Mouse (Mus musculus): Measurements from ENCODE around the gene St3gal6. TPM values are rescaled to one million over a fixed set of nuclear protein-coding genes. Genes with fewer than 3 reads are reported as not detected.

Gene St3gal6
- polyA plus RNA-seq, 1 experiment, result not detected

DNA sequence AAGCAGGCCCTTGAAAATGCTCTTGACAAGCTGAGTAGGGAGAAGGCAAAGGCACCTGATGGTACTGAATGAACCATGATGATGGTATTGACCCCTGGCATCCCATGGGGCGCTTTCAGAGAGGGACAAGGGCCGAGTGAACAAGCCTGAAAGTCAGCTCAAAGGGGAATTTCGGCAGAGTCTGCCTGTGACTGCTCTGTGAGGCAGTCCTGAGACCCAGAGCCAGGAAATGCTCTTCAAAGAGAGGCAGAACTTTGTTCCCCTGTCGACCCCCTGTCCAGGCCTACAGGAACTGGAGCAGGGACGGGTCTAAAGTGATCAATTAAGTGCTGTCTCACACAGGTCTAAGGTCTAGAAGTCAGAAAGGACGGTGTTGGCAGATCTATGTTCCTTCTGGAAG, 10.3 kb downstream of the St3gal6 start:
- no peak overlapping the region for H3K4me3 ChIP-seq (ENCODE audit: insufficient read depth, low read depth, low read length)
- 0 out of 2 replicates have a peak overlapping the region, but pooled peaks have one; percentile 42 for H3K27ac ChIP-seq (ENCODE audit: insufficient read depth, low read depth, low read length)
- TF ChIP-seq CTCF (IDR thresholded peaks at IDR 0.05; ENCODE audit: insufficient read depth, low read depth, low read length), result no peak
- H3K4me1 ChIP-seq (ENCODE audit: control insufficient read depth, insufficient read depth, low read length), result peaks cover 7% of the 10 kb centered on the region
- WGBS, result 63% methylated on average over 6 of the region's 6 CpGs

DNA sequence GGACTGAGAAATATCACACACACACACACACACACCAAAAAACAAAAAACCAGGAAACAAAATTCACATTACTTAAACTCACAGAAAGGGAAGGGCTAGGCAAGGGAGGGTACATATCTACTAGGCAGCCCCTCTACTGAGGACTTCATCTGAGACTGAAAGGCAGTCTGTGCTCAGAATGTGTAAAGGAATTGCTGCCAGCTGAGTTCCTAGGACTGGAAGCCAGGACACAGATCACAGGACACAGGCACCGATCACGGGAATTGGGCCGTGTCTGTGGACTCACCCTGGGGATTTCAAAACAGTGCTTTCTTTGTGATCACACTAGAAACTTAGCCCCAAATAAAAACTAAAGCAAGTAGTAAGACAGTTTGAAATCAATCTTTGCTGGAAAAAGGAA, 11.2 kb downstream of the St3gal6 start:
- TF ChIP-seq CTCF (IDR thresholded peaks at IDR 0.05; ENCODE audit: insufficient read depth, low read depth, low read length) (no peak), POLR2A (IDR thresholded peaks at IDR 0.05; ENCODE audit: insufficient read depth, low read depth, low read length) (no peak)
- Histone ChIP-seq H3K27ac (ENCODE audit: insufficient read depth, low read depth, low read length) (no peak overlapping the region), H3K4me3 (ENCODE audit: insufficient read depth, low read depth, low read length) (no peak overlapping the region), H3K4me1 (ENCODE audit: control insufficient read depth, insufficient read depth, low read length) (peaks cover 7% of the 10 kb centered on the region)
- WGBS, result 63% methylated on average over 3 of the region's 3 CpGs

GRCm38 (mm10) chr16:58512181-58512761, 11.8 kb downstream of the St3gal6 start:
- WGBS, result 28% methylated on average over 9 of the region's 9 CpGs
- Histone ChIP-seq H3K4me1 (ENCODE audit: control insufficient read depth, insufficient read depth, low read length) (peaks cover 11% of the 10 kb centered on the region), H3K4me3 (ENCODE audit: insufficient read depth, low read depth, low read length) (no peak overlapping the region), H3K27ac (ENCODE audit: insufficient read depth, low read depth, low read length) (0 out of 2 replicates have a peak overlapping the region, but pooled peaks have one; percentile 61)
- TF ChIP-seq CTCF (IDR thresholded peaks at IDR 0.05; ENCODE audit: insufficient read depth, low read depth, low read length), result no peak

GRCm38 (mm10) chr16:58504945-58505344, 19.1 kb downstream of the St3gal6 start:
- no peak for TF ChIP-seq CTCF (IDR thresholded peaks at IDR 0.05; ENCODE audit: insufficient read depth, low read depth, low read length)
- no peak for TF ChIP-seq POLR2A (IDR thresholded peaks at IDR 0.05; ENCODE audit: insufficient read depth, low read depth, low read length)
- H3K4me1 ChIP-seq (ENCODE audit: control insufficient read depth, insufficient read depth, low read length), result peaks cover 8% of the 10 kb centered on the region; the same call in 1 of the 2 replicates
- no peak overlapping the region for H3K27ac ChIP-seq (ENCODE audit: insufficient read depth, low read depth, low read length)
- H3K4me3 ChIP-seq (ENCODE audit: insufficient read depth, low read depth, low read length), result no peak overlapping the region

DNA sequence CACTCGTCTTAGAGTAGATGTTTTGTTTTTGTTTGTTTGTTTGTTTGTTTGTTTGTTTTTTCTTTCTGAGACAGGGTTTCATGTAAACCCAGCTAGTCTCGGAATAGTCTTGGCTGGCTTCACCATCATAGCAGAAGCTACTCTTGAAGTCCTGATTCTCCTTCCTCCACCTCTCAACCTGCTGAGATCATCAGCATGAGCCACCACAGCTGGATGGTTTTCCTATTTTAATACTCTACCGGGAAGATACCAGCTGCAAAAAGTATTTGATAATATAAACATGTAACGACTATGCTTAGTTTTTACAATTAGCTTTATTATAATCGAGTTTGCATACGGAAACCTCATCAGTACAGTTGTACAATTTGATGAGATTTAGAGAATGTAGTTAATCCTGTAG, 21.5 kb downstream of the St3gal6 start:
- peaks cover 9% of the 10 kb centered on the region; the same call in 1 of the 2 replicates for H3K4me1 ChIP-seq (ENCODE audit: control insufficient read depth, insufficient read depth, low read length)
- 70% methylated on average over 6 of the region's 6 CpGs for WGBS
- TF ChIP-seq CTCF (IDR thresholded peaks at IDR 0.05; ENCODE audit: insufficient read depth, low read depth, low read length) (no peak), POLR2A (IDR thresholded peaks at IDR 0.05; ENCODE audit: insufficient read depth, low read depth, low read length) (no peak)
- H3K4me3 ChIP-seq (ENCODE audit: insufficient read depth, low read depth, low read length), result no peak overlapping the region
- no peak overlapping the region for H3K27ac ChIP-seq (ENCODE audit: insufficient read depth, low read depth, low read length)

GRCm38 (mm10) chr16:58501760-58502301, 22.2 kb downstream of the St3gal6 start:
- no peak for TF ChIP-seq POLR2A (IDR thresholded peaks at IDR 0.05; ENCODE audit: insufficient read depth, low read depth, low read length)
- Histone ChIP-seq H3K27ac (ENCODE audit: insufficient read depth, low read depth, low read length) (peak overlapping the region; percentile 71), H3K4me1 (ENCODE audit: control insufficient read depth, insufficient read depth, low read length) (peaks cover 6% of the 10 kb centered on the region; the same call in 1 of the 2 replicates), H3K4me3 (ENCODE audit: insufficient read depth, low read depth, low read length) (no peak overlapping the region)
- 35% methylated on average over 6 of the region's 6 CpGs for WGBS

GRCm38 (mm10) chr16:58499650-58500049, 24.4 kb downstream of the St3gal6 start:
- TF ChIP-seq CTCF (IDR thresholded peaks at IDR 0.05; ENCODE audit: insufficient read depth, low read depth, low read length) (no peak), POLR2A (IDR thresholded peaks at IDR 0.05; ENCODE audit: insufficient read depth, low read depth, low read length) (no peak)
- 65% methylated on average over 5 of the region's 5 CpGs for WGBS
- H3K27ac ChIP-seq (ENCODE audit: insufficient read depth, low read depth, low read length), result no peak overlapping the region

GRCm38 (mm10) chr16:58499172-58499584, 24.9 kb downstream of the St3gal6 start:
- H3K27ac ChIP-seq (ENCODE audit: insufficient read depth, low read depth, low read length), result no peak overlapping the region

More at GRCm38 (mm10) chr16:58499650-58500049, 24.4 kb downstream of the St3gal6 start:
- Histone ChIP-seq H3K4me3 (ENCODE audit: insufficient read depth, low read depth, low read length) (no peak overlapping the region), H3K4me1 (ENCODE audit: control insufficient read depth, insufficient read depth, low read length) (peaks cover 6% of the 10 kb centered on the region; the same call in 1 of the 2 replicates)

GRCm38 (mm10) chr16:58497886-58498713, 25.9 kb downstream of the St3gal6 start:
- TF ChIP-seq CTCF (IDR thresholded peaks at IDR 0.05; ENCODE audit: insufficient read depth, low read depth, low read length) (no peak), POLR2A (IDR thresholded peaks at IDR 0.05; ENCODE audit: insufficient read depth, low read depth, low read length) (no peak)
- peaks cover 6% of the 10 kb centered on the region; the same call in 1 of the 2 replicates for H3K4me1 ChIP-seq (ENCODE audit: control insufficient read depth, insufficient read depth, low read length)
- H3K4me3 ChIP-seq (ENCODE audit: insufficient read depth, low read depth, low read length), result no peak overlapping the region
- H3K27ac ChIP-seq (ENCODE audit: insufficient read depth, low read depth, low read length), result no peak overlapping the region
- 85% methylated on average over 9 of the region's 9 CpGs for WGBS

More at GRCm38 (mm10) chr16:58499172-58499584, 24.9 kb downstream of the St3gal6 start:
- no peak overlapping the region for H3K4me3 ChIP-seq (ENCODE audit: insufficient read depth, low read depth, low read length)
- H3K4me1 ChIP-seq (ENCODE audit: control insufficient read depth, insufficient read depth, low read length), result peaks cover 6% of the 10 kb centered on the region; the same call in 1 of the 2 replicates
- no peak for TF ChIP-seq POLR2A (IDR thresholded peaks at IDR 0.05; ENCODE audit: insufficient read depth, low read depth, low read length)
- no peak for TF ChIP-seq CTCF (IDR thresholded peaks at IDR 0.05; ENCODE audit: insufficient read depth, low read depth, low read length)
- 63% methylated on average over 1 of the region's 1 CpGs for WGBS
